Mouse (Mus musculus): ENCODE data around the gene Auh. TPM values are rescaled to one million over a fixed set of nuclear protein-coding genes. Genes with fewer than 3 reads are reported as not detected.

Auh gene
- total RNA-seq, 2 experiments from 2014 or later: 21.4 to 35.3 TPM

- no peak for ATAC-seq (replicated peaks; ENCODE audit: low FRiP score, poor library complexity, severe bottlenecking)
Observed at GRCm38 (mm10) chr13:52849394-52849801, 80.1 kb downstream of the Auh start.

DNA sequence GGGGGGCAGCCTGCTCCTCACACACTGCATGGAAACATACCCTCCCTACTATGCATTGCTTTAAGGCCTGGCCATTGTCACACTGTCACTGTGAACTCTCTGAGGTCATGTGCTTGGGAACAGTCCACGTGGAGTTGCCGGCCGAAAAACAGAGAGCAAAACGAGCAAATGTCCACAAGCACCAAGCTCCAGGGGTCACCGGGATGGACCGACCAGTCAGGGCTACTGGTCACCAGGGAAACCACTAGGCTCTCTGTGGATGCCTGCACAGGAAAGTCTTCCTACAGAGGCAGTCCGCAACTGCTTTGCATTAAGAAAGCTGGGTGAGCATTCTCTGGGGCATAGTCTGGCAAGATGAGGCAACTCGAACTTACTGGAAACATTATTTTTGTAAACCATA lies 82.0 kb downstream of the Auh start:
- ATAC-seq (replicated peaks; ENCODE audit: low FRiP score, poor library complexity, severe bottlenecking): no peak

DNA sequence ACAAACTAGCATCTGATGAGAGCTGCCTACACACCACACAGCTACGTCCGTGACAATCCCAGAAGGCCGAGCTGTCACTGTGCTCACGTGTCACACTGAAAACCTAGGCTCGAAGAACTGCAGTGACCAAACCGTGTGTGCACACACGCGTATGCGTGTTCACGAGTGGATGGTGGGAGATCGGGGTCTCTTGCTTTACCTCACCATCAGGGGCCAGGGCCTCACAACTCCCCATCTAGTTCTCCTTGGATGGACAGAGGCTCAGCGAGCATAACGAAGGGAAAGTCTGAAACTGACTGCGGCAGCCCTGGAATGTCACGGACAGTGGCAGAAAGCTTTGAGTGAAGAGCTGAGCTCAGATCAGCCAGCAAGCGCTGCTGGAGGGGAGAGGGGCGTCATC lies 82.4 kb downstream of the Auh start:
- no peak for ATAC-seq (replicated peaks; ENCODE audit: low FRiP score, poor library complexity, severe bottlenecking)

GRCm38 (mm10) chr13:52845618-52846017 lies 83.9 kb downstream of the Auh start:
- ATAC-seq (replicated peaks; ENCODE audit: low FRiP score, poor library complexity, severe bottlenecking): no peak

- ATAC-seq (replicated peaks; ENCODE audit: low FRiP score, poor library complexity, severe bottlenecking): no peak
Observed at GRCm38 (mm10) chr13:52843536-52844178, 85.8 kb downstream of the Auh start.

GRCm38 (mm10) chr13:52836231-52836630 lies 93.2 kb downstream of the Auh start:
- no peak for ATAC-seq (replicated peaks; ENCODE audit: low FRiP score, poor library complexity, severe bottlenecking)

DNA sequence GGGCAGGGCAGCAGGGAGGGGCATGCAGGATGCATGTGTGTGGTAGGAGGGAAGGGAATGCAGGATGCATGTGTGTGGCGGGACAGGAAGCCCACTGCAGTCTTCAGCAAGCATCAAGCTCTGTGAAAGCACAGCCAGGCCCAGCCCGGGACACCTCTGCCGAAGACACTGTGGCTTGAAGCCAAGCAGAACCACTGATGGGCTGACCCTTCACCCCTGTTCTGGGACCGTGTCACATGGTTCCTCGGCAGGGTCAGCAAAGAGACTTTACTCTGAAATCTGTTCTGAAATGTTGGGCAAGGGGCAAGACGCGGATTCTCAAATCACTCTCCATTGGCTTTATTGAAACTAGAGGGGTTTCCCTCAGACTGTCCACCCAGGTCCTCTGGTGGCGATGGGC lies 94.9 kb downstream of the Auh start:
- no peak for ATAC-seq (replicated peaks; ENCODE audit: low FRiP score, poor library complexity, severe bottlenecking)

DNA sequence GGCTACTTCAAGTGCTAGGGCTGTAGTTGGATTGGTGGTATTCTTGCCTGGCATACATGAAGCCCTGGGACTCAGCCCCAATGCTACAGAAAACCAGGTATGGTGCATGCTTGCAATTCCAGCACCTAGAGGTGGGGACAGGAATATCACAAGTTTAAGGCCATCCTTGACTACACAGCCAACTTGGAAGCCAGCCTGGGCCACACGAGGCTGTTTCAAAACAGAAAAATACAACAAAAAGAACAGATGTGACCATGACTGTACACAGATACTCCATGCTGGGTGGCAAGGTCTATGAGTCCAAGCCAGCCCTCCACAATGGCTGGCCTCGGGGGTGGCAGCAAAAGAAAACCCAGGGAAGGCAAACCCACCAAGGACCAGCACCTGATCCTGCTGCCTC lies 95.7 kb downstream of the Auh start:
- ATAC-seq (replicated peaks; ENCODE audit: low FRiP score, poor library complexity, severe bottlenecking): no peak

DNA sequence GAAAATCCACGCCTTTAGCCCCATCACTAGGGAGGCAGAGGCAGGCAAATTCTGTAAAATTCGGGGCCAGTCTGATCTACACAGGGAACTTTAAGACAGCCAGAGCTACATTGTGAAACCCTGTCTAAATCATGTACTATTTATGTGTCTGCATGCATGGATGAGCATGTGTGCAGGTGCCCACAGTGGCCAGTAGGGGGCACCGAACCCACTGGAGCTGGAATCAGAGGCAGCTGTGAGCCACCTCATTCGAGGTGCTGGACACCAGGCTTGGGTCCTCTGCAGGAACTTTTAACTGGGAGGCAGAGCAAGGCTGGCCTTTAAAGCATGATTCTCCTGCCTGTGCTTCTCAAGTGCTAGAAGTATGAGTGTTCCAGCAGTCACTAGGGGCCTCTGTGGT lies 96.3 kb downstream of the Auh start:
- ATAC-seq (replicated peaks; ENCODE audit: low FRiP score, poor library complexity, severe bottlenecking): 0 out of 2 replicates have a peak, but pooled peaks have one; percentile 28

DNA sequence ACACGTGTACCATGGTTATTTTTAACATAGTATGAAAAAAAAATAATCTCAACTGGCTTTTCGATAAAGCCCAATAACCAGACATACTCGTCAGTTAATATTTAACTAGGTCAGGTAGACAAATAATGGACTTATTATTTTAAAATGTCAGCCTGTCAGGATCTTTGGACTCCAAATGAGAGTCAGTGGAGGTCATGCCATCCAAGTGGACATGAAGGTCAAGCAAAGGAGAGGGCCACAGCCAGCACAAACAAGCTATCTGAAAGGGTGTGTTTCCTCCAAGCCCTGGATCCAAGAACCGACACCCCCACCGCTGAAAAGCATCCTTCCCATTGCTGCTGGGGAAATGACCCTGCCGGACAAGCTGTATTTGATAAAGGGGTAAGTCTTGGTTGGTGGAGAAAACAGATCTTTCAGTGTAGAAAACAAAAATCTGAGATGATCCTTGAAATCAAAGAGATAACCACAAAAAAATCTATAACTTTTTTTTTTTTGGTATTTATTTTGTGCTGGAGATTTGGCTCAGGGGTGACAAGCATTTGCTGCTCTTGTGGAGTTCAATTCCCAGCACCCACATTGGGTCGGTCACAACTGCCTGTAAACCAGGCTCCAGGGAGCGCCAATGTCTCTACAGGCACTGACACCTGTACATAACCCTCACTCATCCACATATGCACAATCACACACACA lies 96.9 kb downstream of the Auh start:
- ATAC-seq (replicated peaks; ENCODE audit: low FRiP score, poor library complexity, severe bottlenecking): no peak

GRCm38 (mm10) chr13:52831037-52831757 lies 98.3 kb downstream of the Auh start:
- peak; percentile 85 for ATAC-seq (replicated peaks; ENCODE audit: low FRiP score, poor library complexity, severe bottlenecking)

GRCm38 (mm10) chr13:52828946-52829523 lies 100.4 kb downstream of the Auh start:
- ATAC-seq (replicated peaks; ENCODE audit: low FRiP score, poor library complexity, severe bottlenecking): peak; percentile 58

DNA sequence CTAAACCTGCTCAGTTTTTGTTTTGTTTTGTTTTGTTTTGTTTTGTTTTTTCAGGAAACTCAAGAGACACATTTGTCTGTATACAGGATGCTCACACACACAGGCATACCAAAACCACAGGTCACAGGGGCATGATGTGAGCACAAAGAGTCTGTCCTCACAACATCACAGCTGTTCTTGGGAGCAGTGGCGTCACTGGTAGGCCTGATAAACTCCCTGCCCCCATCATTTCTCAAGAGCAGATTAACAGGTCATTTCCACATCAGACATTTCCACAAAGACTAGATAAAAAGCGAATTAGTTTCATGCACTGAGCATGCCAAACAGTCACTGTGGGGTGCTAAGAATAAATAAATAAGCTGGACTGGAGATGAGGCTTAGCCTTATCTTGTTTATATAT lies 101.3 kb downstream of the Auh start:
- ATAC-seq (replicated peaks; ENCODE audit: low FRiP score, poor library complexity, severe bottlenecking): peak; percentile 50

- no peak for ATAC-seq (replicated peaks; ENCODE audit: low FRiP score, poor library complexity, severe bottlenecking)
Observed at GRCm38 (mm10) chr13:52826666-52827065, 102.8 kb downstream of the Auh start.

DNA sequence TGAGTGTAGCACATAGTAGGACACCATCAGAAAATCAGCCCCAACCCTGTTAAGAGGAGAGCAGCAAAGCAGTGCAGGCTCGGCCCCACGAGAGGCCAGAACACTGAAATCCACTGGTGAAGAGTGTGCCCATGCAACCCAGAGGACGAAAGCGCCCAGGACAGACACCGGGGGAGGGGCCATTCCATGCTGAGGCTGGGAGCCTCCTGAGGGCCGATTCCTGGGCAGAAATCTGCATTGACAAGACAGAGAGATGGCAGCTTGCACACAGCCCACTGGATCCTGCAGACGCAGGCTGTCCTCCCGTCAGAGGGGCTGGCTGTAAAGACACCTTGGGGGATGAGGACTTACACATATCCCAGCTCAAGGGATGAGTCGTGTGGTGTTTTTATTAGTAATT lies 104.7 kb downstream of the Auh start:
- no peak for ATAC-seq (replicated peaks; ENCODE audit: low FRiP score, poor library complexity, severe bottlenecking)

- no peak for ATAC-seq (replicated peaks; ENCODE audit: low FRiP score, poor library complexity, severe bottlenecking)
Observed at GRCm38 (mm10) chr13:52822165-52823149, 107.0 kb downstream of the Auh start.

GRCm38 (mm10) chr13:52821571-52821970 lies 107.9 kb downstream of the Auh start:
- ATAC-seq (replicated peaks; ENCODE audit: low FRiP score, poor library complexity, severe bottlenecking): no peak

DNA sequence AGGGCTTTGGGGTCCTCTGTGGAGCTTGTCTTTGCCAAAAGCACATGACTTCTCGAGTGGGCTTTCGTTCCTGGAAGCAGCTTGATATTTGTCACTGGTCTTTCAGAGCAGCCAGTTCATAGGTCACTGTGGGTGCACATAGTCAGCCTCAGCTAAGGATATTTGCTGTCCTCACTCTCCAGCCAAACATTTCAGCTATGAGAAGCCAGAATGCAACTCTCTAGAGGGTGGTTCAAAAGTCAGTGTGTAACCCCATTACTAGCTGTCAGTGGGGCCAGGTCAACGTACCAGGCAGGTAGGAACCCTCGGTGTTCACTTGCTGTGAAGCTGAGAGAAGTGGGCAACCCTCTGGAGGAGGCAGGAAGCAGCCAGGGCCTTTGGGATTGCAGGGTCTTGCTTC lies 109.6 kb downstream of the Auh start:
- no peak for ATAC-seq (replicated peaks; ENCODE audit: low FRiP score, poor library complexity, severe bottlenecking)

DNA sequence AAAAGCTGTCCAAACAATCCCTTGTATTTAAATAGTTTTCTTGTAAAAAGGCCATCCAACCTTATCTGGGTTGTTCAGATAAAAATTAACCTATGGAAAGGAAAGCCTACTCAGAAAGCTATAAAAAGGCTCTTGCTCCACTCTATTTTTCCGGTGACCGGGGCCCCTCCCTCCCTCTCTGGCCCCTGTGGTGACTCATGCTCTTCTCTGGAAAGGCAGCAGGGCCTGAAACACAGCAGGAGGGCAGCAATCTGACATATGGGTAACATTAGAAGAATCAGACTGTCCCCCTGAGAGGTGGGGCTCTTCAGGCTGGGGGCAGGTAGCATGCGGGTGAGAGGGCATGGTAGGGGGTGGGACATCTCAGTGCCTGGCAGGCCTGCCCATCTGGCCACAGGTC lies 110.7 kb downstream of the Auh start:
- ATAC-seq (replicated peaks; ENCODE audit: low FRiP score, poor library complexity, severe bottlenecking): no peak

Data from erythroid progenitor cell, adult 5-6 weeks (primary cell).